Mouse (Mus musculus): ENCODE data around the gene Afg1l. TPM values are rescaled to one million over a fixed set of nuclear protein-coding genes. Genes with fewer than 3 reads are reported as not detected.

The Afg1l gene
- total RNA-seq (2021) = 18.5 and 19.6 TPM in 2 replicates
- long read RNA-seq, transcript Afg1l-201 (13 exons, 2,513 nt) = major isoform, 25 of 28 reads
- long read RNA-seq, partial matches to known transcripts = 1 of 28 reads
- long read RNA-seq, other reads (novel, unspliced or antisense) = 2 of 28 reads

- peak; percentile 96 for DNase-seq
These were observed at the start of gene Afg1l for GRCm38 (mm10) chr10:42478341-42478720. TSS of gene Afg1l (minus strand) at chr10:42478565.

GRCm38 (mm10) chr10:42525682-42526081 lies 47.3 kb upstream of the Afg1l start:
- no peak for DNase-seq

DNA sequence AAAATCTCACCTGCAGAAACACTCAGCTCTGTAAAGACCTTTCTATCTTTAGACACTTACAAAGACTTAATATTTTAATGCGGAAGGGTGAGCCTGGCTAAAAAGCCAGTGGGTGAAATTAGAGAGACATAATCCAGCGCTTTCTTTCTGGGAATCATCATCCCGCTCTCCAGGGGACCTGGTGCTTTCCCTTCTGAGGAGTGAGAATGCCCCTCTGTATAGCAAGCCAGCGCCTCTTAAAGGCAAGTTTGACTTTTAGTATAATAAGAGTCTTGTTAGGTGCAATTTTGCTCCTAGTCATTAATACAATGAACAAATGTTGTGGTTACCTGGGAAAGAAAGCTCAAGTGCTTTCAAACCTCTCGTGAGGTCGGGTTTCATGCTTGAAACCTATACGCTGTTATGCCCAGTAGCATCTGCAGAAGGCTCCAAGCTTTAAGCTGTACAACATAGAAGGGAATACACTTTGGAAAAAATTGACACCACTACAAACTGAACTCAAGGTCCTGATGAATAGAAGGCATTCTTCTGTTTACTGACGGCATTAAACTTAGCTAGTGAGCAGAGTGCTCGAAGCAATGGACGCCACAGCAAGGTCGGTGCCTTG lies 45.3 kb upstream of the Afg1l start:
- DNase-seq = no peak

GRCm38 (mm10) chr10:42522912-42523311 lies 44.5 kb upstream of the Afg1l start:
- no peak for DNase-seq

DNA sequence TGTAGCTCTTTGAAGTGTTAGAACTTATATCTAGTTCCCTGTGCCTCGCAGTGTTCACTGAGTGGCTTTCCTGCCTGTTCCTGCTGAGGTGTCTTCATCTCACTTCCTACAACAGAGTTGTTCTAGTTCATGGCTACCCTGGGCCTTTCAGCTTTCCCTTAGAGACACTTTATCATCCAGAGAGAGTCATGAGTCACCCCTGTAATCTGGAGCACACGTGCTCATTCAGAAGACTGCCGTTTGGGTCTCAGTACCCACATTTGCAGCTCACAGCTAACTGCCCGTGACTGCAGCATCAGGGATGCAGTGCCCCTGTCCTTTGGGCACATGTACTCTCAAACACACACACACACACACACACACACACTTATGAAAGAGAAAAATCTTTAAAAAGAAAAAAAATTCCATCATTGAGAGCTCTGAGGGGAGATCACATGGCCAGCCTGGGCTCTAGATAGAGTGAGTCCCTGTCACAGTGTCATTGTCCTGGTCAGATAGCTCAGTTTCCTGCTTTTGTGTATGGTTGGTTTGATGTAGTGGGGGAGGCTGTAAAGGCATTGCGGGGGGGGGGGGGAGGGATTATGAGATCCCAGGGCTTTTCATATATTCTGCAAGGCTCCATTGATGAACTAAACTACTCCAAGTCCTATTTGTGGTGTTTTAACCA lies 43.1 kb upstream of the Afg1l start:
- no peak for DNase-seq

DNA sequence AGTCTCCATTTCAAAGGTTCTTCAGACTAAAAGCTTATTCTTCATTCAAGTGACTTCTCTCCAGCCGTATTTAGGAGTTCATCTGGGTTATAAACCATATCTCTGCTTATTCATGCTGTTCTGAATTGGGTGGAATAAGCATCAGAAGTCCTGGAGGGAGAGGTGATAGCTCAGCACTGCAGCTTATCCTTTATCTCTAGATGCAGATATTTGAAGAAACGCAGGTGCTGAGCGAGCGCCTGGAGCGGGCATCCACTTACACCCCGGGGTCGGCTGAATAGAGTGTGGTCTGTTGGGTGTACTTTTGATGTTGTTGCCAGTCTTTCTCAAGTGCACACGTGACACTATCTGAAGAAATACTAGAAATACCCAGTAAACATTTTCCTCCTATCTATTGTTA lies 40.0 kb upstream of the Afg1l start:
- no peak for DNase-seq

- DNase-seq = no peak
These were observed 35.8 kb upstream of the Afg1l start for GRCm38 (mm10) chr10:42514125-42514524.

- DNase-seq = no peak
These were observed 33.1 kb upstream of the Afg1l start for GRCm38 (mm10) chr10:42511184-42512135.

DNA sequence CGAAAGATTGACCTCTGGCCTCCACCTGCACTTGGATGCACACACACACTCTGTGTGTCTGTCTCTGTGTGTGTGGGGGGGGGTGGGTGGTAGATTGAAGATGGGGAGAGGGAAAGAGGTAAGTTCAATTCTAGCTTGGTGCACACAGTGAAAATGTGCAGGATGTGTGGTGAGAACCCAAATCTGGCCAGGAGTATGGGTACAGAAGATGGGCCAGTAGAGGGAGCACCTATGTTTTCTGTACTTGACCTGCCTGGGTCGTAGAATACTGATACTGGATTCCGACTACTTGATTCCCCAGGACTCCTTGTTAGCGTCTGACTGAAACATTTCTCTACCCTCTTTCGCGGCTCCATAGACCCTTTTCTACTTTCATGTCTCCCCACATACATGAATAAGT lies 31.8 kb upstream of the Afg1l start:
- DNase-seq = no peak

- DNase-seq = no peak
These were observed 25.8 kb upstream of the Afg1l start for GRCm38 (mm10) chr10:42504096-42504710.

DNA sequence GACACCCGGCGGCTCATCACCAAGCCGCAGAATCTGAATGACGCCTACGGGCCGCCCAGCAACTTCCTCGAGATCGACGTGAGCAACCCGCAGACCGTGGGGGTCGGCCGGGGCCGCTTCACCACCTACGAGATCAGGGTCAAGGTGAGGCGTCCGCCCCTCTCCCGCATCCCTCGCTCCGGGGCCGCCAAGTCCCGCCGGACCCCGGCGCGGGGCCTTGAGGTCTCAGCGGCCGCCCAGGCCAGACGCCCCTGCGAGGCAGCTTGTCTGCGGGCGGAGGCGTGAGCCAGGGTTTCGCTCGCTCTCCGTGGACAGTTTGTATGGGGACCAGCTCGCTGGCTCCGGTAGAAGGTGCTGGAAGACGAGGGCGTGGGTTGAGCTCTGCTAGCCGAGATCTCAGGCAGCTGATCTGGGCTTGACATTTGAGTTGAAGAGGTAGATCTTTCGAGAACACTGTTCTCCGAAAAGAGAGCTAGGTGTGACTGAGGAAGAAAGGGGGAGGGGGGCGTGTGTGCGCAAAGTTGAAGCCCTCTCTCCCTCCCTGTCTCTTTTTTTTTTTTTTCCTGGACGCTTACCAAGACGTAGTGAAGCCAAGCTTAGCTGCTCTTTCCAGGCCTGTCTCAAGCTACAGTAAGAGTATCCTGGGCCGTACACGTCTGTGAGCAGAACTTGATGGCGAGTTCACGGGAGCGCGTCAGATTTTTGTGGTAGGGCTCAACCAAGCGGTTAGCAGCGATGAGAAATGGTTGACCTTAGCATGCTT lies 24.2 kb upstream of the Afg1l start:
- peak; percentile 60 for DNase-seq

DNA sequence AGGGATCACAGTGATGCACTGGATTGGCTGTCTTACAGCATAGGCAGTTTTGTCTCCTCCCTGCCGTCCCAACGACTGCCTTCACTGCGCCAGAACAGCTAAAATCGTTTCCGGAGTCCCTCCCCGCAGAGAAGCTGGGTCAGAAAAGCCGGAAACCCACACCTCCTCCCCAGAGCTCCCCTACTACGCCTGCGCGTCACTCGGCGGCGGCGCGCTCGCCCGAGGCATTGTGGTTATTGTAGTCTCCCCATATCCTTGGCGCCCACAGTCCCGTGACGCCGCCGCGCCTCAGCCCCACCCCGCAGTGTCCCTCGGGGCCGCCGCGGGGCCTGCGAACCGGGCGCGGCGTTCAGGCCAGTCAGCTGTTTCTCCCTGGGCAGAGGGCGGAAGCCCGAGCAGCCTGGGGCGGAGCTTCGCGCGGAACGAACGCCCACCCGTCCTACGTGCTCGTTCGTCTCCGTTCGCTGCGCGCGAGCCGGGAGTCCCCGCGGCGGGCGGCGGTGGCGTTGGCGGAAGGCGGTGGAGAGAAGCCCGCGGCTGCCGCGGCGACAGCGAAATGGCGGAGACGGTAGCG lies 23.5 kb upstream of the Afg1l start, which contains the start of gene Snx3:
TSS of gene Snx3 (plus strand) at position 256 of the 574 bp plus-strand sequence.
- DNase-seq = peak; percentile 97

GRCm38 (mm10) chr10:42501161-42501560 lies 22.8 kb upstream of the Afg1l start:
- DNase-seq = no peak

GRCm38 (mm10) chr10:42500611-42501010 lies 22.2 kb upstream of the Afg1l start:
- DNase-seq = no peak

- no peak for DNase-seq
These were observed 14.6 kb upstream of the Afg1l start for GRCm38 (mm10) chr10:42493000-42493399.

DNA sequence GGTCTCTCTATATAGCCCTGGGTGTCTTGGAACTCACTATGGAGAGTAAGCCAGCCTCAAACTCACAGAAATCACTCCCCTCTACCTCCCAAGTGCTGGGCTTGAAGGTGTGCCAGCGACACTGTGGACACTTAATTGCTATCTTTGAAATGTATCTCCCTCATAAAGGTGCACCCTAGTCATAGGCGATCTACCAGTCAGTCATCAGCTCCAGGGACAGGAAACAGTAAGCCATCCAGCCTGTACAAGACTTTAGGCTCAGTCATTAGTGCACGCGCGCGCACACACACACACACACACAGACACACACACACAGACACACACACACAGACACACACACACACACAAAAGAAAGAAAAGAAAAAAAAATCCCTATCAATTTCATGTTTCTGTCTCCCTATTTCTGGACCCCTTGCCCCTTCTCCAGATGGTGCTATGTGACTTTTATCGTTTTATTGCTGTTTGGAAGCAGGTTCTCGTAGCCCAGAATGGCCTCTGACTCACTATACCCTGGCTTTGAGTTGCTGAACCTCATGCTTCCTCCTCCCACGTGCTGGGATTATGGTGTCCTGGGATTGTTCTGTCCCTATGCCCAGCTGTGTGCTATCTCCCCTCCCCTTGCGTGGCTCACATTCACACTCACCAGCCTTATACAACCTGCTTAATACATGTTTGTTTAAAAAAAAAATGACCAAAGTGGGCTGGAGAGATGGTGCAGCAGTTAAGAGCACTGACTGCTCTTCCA lies 13.8 kb upstream of the Afg1l start:
- no peak for DNase-seq

GRCm38 (mm10) chr10:42491158-42491557 lies 12.8 kb upstream of the Afg1l start:
- DNase-seq = no peak

- no peak for DNase-seq
These were observed 10.4 kb upstream of the Afg1l start for GRCm38 (mm10) chr10:42488606-42489296.

DNA sequence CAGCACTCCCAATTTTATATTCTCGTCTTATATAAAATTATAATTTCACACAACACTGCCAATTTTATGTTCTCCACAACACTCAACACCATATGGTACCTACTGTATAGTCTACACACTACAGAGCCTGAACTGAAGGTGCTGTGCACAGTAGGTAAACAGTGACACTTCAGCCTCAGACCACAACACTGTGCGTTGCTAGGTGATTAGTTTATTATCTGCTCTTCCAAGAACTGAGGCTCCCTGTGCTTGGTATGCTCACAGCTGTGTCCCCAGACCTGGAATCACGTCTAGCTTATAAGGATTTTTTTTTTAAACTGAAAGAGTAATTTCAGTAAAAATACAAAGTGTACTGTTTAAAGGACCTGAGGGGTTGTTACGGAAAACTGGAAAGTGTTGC lies 2.4 kb upstream of the Afg1l start:
- no peak for DNase-seq

Data from adrenal gland, postnatal 25 days (tissue).